Comparison of ENCODE assay signal across 21 mouse cellular contexts in the genomic region with DNA sequence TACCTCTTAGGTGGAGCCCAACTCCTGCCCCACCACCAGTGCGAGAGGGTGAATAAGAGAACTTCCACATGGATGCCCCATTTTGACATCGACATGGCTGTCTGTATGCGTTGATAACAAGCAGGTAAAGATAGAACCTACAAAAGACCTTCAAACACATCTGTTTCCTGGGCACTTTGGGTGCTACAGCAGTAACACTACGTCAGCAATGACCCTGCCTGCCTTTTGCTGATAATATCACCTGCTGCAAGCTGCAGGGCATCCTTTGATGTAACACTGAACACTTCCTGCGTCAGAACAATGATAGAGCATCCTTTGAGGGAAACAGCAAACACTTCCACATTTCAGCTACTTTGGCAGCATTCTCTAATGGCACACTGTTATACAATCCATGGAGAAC. TPM values are rescaled to one million over a fixed set of nuclear protein-coding genes. Genes with fewer than 3 reads are reported as not detected.
DNase-seq lines count a peak whose midpoint lies in the region; ATAC-seq lines count a peak whose summit lies in the region.
"Had no signal": no experiment of that assay in that cellular context is flagged by ENCODE, and none has a peak within 500 bp of the region (broad histone marks: within the 10 kb centered on the region; RNA-seq: fewer than 3 reads in every experiment).

No protein-coding gene starts in this region.

- peak; percentile 13 for DNase-seq in thymus, postnatal 4 days
- DNase-seq in thymus, postnatal 14 days: no peak
- no peak for DNase-seq in spleen, postnatal 36 days (ENCODE audit: low spot score in 2 of 2)
- DNase-seq in adrenal gland, postnatal 25 days: no peak
- no peak for DNase-seq in frontal cortex, postnatal 36 days (ENCODE audit: low spot score in 2 of 2)
- DNase-seq: B cell, adult 2 months; cerebellum, adult 11-12 months; cerebellum, postnatal 14 days; gastrocnemius, postnatal 25 days; heart, postnatal 36 days; kidney, adult 8-10 months; kidney, postnatal 10 days had no signal

- peak; percentile 40 for ATAC-seq in common myeloid progenitor, adult 5-6 weeks (replicated peaks; ENCODE audit: low read depth, poor library complexity, severe bottlenecking)
- peak; percentile 33 for ATAC-seq in megakaryocyte progenitor cell, adult 5-6 weeks (replicated peaks; ENCODE audit: poor library complexity)
- ATAC-seq: forebrain, embryonic 15.5 days; intestine, embryonic 15.5 days; lung, postnatal 0 days; midbrain, embryonic 13.5 days had no signal

RNA-seq across cellular contexts. Expression of gene Acod1, which starts 29.8 kb away (rescaled TPM):
- 0.05 TPM in 1 of 2 replicates, not detected in the other for total RNA-seq in common myeloid progenitor, adult 5-6 weeks (2017)
- total RNA-seq in megakaryocyte progenitor cell, adult 5-6 weeks (2015): 0.07 and 0.20 TPM in 2 replicates
- 0.27 and 0.46 TPM in 2 replicates for total RNA-seq in megakaryocyte progenitor cell, adult 5-6 weeks (2017)
- total RNA-seq in adrenal gland, postnatal 25 days (2021): not detected in 2 replicates
- total RNA-seq: adrenal gland, postnatal 4 days; gastrocnemius, postnatal 25 days; heart, postnatal 36 days; layer of hippocampus, postnatal 10 days; left cerebral cortex, adult 8-10 months had no signal

RNA-seq across cellular contexts. Expression of gene Kctd12, which starts 34.6 kb away (rescaled TPM):
- total RNA-seq in common myeloid progenitor, adult 5-6 weeks (2017): 62.2 and 67.0 TPM in 2 replicates
- 89.3 and 112 TPM in 2 replicates for total RNA-seq in megakaryocyte progenitor cell, adult 5-6 weeks (2015)
- 63.1 and 66.4 TPM in 2 replicates for total RNA-seq in megakaryocyte progenitor cell, adult 5-6 weeks (2017)
- 38.4 and 42.5 TPM in 2 replicates for total RNA-seq in adrenal gland, postnatal 25 days (2021)

RNA-seq across cellular contexts. Expression of gene Cln5, which starts 53.0 kb away (rescaled TPM):
- 23.6 and 34.8 TPM in 2 replicates for total RNA-seq in common myeloid progenitor, adult 5-6 weeks (2017)
- total RNA-seq in megakaryocyte progenitor cell, adult 5-6 weeks (2015): 43.9 and 46.8 TPM in 2 replicates
- total RNA-seq in megakaryocyte progenitor cell, adult 5-6 weeks (2017): 36.8 and 39.2 TPM in 2 replicates
- 32.4 and 32.8 TPM in 2 replicates for total RNA-seq in adrenal gland, postnatal 25 days (2021)
